Mouse (Mus musculus): Measurements from ENCODE around the gene Resp18.

GRCm38 (mm10) chr1:75277195-75278188 is 723 bp downstream of the Resp18 start:
- TF ChIP-seq CTCF (IDR thresholded peaks at IDR 0.05; ENCODE audit: insufficient read depth, low read length) (no peak), POLR2A (IDR thresholded peaks at IDR 0.05; ENCODE audit: borderline replicate concordance, extremely low read depth, low read depth, low read length) (no peak)
